In the genomic region with DNA sequence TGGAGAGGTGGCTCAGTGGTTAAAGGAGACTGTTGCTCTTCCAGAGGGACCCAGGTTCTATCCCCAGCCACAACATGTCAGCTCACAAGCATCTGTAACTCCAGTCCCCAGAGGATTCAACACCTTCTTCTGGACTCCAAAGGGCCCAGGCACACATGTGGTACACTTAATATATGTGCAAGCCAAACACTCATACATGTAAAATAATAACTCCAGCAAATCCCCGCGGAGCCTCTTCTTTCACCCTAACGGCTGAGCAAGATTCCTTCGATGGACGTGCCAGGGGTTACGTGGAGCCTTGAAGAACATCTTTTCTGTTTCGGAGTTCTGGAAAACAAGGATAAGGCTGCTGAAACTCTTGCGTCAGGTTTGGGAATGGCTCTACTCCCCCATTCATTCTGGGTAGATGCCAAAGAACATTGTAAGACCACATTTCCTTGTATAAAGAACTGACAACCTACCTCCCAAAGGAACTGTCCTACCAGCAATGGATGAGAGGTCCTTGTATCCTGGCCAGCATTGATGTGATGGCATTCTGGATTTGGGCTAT, we compare ENCODE assay signal across 11 mouse cellular contexts. TPM values are rescaled to one million over a fixed set of nuclear protein-coding genes. Genes with fewer than 3 reads are reported as not detected.
DNase-seq lines count a peak whose midpoint lies in the region; ATAC-seq and TF ChIP-seq lines count a peak whose summit lies in the region.
"Had no signal": no experiment of that assay in that cellular context is flagged by ENCODE, and none has a peak within 500 bp of the region (broad histone marks: within the 10 kb centered on the region; RNA-seq: fewer than 3 reads in every experiment).

No protein-coding gene starts in this region.

- H3K9ac ChIP-seq in lung, embryonic 14.5 days: no peak overlapping the region
- no peak overlapping the region for H3K9ac ChIP-seq in MEL (ENCODE audit: control insufficient read depth, low read depth, low read length, poor library complexity, severe bottlenecking)
- H3K9ac ChIP-seq in intestine, embryonic 16.5 days (ENCODE audit: low read depth, low read length): no peak overlapping the region
- H3K9ac ChIP-seq in midbrain, embryonic 16.5 days (ENCODE audit: low read depth, low read length): no peak overlapping the region
- H3K9ac ChIP-seq: forebrain, embryonic 13.5 days; limb, embryonic 12.5 days had no signal

- H3K27ac ChIP-seq in gastrocnemius, adult 2 months: no peak overlapping the region
- H3K27ac ChIP-seq in lung, embryonic 14.5 days (ENCODE audit: low read depth): peak overlapping the region; percentile 4; the same call in 1 of the 2 replicates
- 0 out of 2 replicates have a peak overlapping the region, but pooled peaks have one; percentile 65 for H3K27ac ChIP-seq in MEL (ENCODE audit: control insufficient read depth, low read depth, low read length)
- peak overlapping the region; percentile 73 for H3K27ac ChIP-seq in intestine, embryonic 16.5 days (ENCODE audit: low read length)
- no peak overlapping the region for H3K27ac ChIP-seq in midbrain, embryonic 16.5 days (ENCODE audit: low read length)
- H3K27ac ChIP-seq: forebrain, embryonic 13.5 days had no signal

- no peak for TF ChIP-seq CTCF in gastrocnemius, adult 2 months (IDR thresholded peaks at IDR 0.05)
- TF ChIP-seq CTCF in lung, embryonic 14.5 days (IDR thresholded peaks at IDR 0.05; ENCODE audit: low read depth): no peak
- TF ChIP-seq CTCF in MEL (IDR thresholded peaks at IDR 0.05 in 2 of 3, conservative IDR thresholded peaks at IDR 0.05 in 1 of 3; ENCODE audit: control insufficient read depth in 1 of 3, insufficient read depth in 1 of 3, low read depth in 2 of 3, low read length in 3 of 3, poor library complexity in 1 of 3, severe bottlenecking in 1 of 3): no peak

- no peak for TF ChIP-seq POLR2A in MEL (IDR thresholded peaks at IDR 0.05; ENCODE audit: control insufficient read depth in 1 of 2, insufficient read depth in 1 of 2, low read depth in 1 of 2, low read length in 2 of 2, poor library complexity in 1 of 2)

- WGBS in lung, embryonic 14.5 days: 60% methylated on average over 8 of the region's 8 CpGs
- WGBS in intestine, embryonic 16.5 days: 71% methylated on average over 8 of the region's 8 CpGs
- 92% methylated on average over 8 of the region's 8 CpGs for WGBS in midbrain, embryonic 16.5 days

- DNase-seq in gastrocnemius, postnatal 25 days: peak; percentile 5
- DNase-seq in gastrocnemius, adult 2 months: no peak
- no peak for DNase-seq in lung, embryonic 14.5 days
- DNase-seq in lung, postnatal 10 days: no peak
- no peak for DNase-seq in MEL (ENCODE audit: low read depth, low spot score)
- no peak for DNase-seq in left cerebral cortex, postnatal 36 days (ENCODE audit: low spot score in 2 of 2)

- no peak for ATAC-seq in lung, embryonic 14.5 days (ENCODE audit: insufficient read depth)
- ATAC-seq in intestine, embryonic 16.5 days: no peak
- ATAC-seq in midbrain, embryonic 16.5 days: no peak

- H3K36me3 ChIP-seq in lung, embryonic 14.5 days (ENCODE audit: insufficient read depth): no peaks in the 10 kb centered on the region
- peaks cover 0 to 19% of the 10 kb centered on the region in 2 experiments; a peak in 2 of 4 replicates for H3K36me3 ChIP-seq in MEL (ENCODE audit: control insufficient read depth in 1 of 2, insufficient read depth in 2 of 2, low read length in 2 of 2)
- H3K36me3 ChIP-seq in intestine, embryonic 16.5 days (ENCODE audit: control insufficient read depth, insufficient read depth, low read length): no peaks in the 10 kb centered on the region
- no peaks in the 10 kb centered on the region for H3K36me3 ChIP-seq in midbrain, embryonic 16.5 days (ENCODE audit: control insufficient read depth, insufficient read depth, low read length)
- H3K36me3 ChIP-seq: limb, embryonic 12.5 days had no signal

- intact Hi-C loops in gastrocnemius, adult 2 months (cut with DNase I): no loop called here
- intact Hi-C loops in left cerebral cortex, postnatal 36 days (cut with DNase I): no loop called here

- no peak for TF ChIP-seq RAD21 in MEL (IDR thresholded peaks at IDR 0.05; ENCODE audit: low read depth, low read length)

- no peak overlapping the region for H3K4me3 ChIP-seq in gastrocnemius, adult 2 months
- no peak overlapping the region for H3K4me3 ChIP-seq in lung, embryonic 14.5 days (ENCODE audit: low read depth, low read length)
- H3K4me3 ChIP-seq in MEL (ENCODE audit: control insufficient read depth in 1 of 2, insufficient read depth in 1 of 2, low read depth in 2 of 2, low read length in 2 of 2): no peak overlapping the region
- H3K4me3 ChIP-seq in intestine, embryonic 16.5 days (ENCODE audit: low read length): no peak overlapping the region
- H3K4me3 ChIP-seq in midbrain, embryonic 16.5 days (ENCODE audit: low read depth, low read length): no peak overlapping the region
- H3K4me3 ChIP-seq: forebrain, embryonic 13.5 days; limb, embryonic 12.5 days had no signal

- peaks cover 17% of the 10 kb centered on the region for H3K4me1 ChIP-seq in lung, embryonic 14.5 days (ENCODE audit: insufficient read depth)
- H3K4me1 ChIP-seq in MEL (ENCODE audit: control insufficient read depth in 1 of 2, insufficient read depth in 2 of 2, low read length in 2 of 2): peaks cover 16 to 30% of the 10 kb centered on the region in 2 experiments
- H3K4me1 ChIP-seq in intestine, embryonic 16.5 days (ENCODE audit: control insufficient read depth, insufficient read depth, low read length): peaks cover 45% of the 10 kb centered on the region
- no peaks in the 10 kb centered on the region for H3K4me1 ChIP-seq in midbrain, embryonic 16.5 days (ENCODE audit: control insufficient read depth, insufficient read depth, low read length)

- H3K79me2 ChIP-seq in MEL (ENCODE audit: control insufficient read depth, insufficient read depth, low read length, poor library complexity): no peaks in the 10 kb centered on the region

- H3K4me2 ChIP-seq in lung, embryonic 14.5 days: no peak overlapping the region
- no peak overlapping the region for H3K4me2 ChIP-seq in intestine, embryonic 16.5 days (ENCODE audit: low read depth, low read length)
- no peak overlapping the region for H3K4me2 ChIP-seq in midbrain, embryonic 16.5 days (ENCODE audit: low read length)
- H3K4me2 ChIP-seq: forebrain, embryonic 13.5 days; midbrain, embryonic 11.5 days had no signal

- no peaks in the 10 kb centered on the region for H3K9me3 ChIP-seq in lung, embryonic 14.5 days (ENCODE audit: low read depth, low read length)
- H3K9me3 ChIP-seq in MEL (replicated peaks; ENCODE audit: insufficient read depth, low read length): no peaks in the 10 kb centered on the region
- H3K9me3 ChIP-seq in intestine, embryonic 16.5 days (ENCODE audit: control insufficient read depth, low read length): no peaks in the 10 kb centered on the region
- no peaks in the 10 kb centered on the region for H3K9me3 ChIP-seq in midbrain, embryonic 16.5 days (replicated peaks; ENCODE audit: control insufficient read depth, low read length, poor library complexity, severe bottlenecking)
- H3K9me3 ChIP-seq: forebrain, embryonic 13.5 days; limb, embryonic 12.5 days had no signal

- H3K27me3 ChIP-seq in lung, embryonic 14.5 days (ENCODE audit: insufficient read depth, low read length): no peaks in the 10 kb centered on the region
- H3K27me3 ChIP-seq in MEL (ENCODE audit: control insufficient read depth in 1 of 2, insufficient read depth in 2 of 2, low read length in 2 of 2): no peaks in the 10 kb centered on the region
- H3K27me3 ChIP-seq in intestine, embryonic 16.5 days (replicated peaks; ENCODE audit: control insufficient read depth, insufficient read depth, low read length): no peaks in the 10 kb centered on the region
- no peaks in the 10 kb centered on the region for H3K27me3 ChIP-seq in midbrain, embryonic 16.5 days (ENCODE audit: control insufficient read depth, insufficient read depth, low read depth, low read length)

- no peak for TF ChIP-seq EP300 in MEL (IDR thresholded peaks at IDR 0.05; ENCODE audit: low read depth in 1 of 2, low read length in 2 of 2)

TF ChIP-seq in MEL, 35 proteins besides CTCF, POLR2A, EP300 and RAD21 (continues in another document):
- no peak for TF ChIP-seq MXI1 (IDR thresholded peaks at IDR 0.05; ENCODE audit: low read depth, low read length)
- no peak for TF ChIP-seq UBTF (IDR thresholded peaks at IDR 0.05; ENCODE audit: borderline replicate concordance, insufficient read depth, low read depth, low read length)
- no peak for TF ChIP-seq CHD1 (IDR thresholded peaks at IDR 0.05; ENCODE audit: low read depth, low read length)
- TF ChIP-seq MAZ (IDR thresholded peaks at IDR 0.05; ENCODE audit: low read depth, low read length): no peak
- no peak for TF ChIP-seq MYC (IDR thresholded peaks at IDR 0.05; ENCODE audit: low read depth, low read length)
- TF ChIP-seq NRF1 (IDR thresholded peaks at IDR 0.05; ENCODE audit: insufficient read depth, low read depth, low read length, poor library complexity, severe bottlenecking): no peak
- no peak for TF ChIP-seq MAFK (IDR thresholded peaks at IDR 0.05; ENCODE audit: borderline replicate concordance, low read depth, low read length)
- TF ChIP-seq SMC3 (IDR thresholded peaks at IDR 0.05; ENCODE audit: low read depth, low read length): no peak
- TF ChIP-seq TCF12 (IDR thresholded peaks at IDR 0.05; ENCODE audit: low read depth, low read length): no peak
- no peak for TF ChIP-seq POLR2AphosphoS2 (IDR thresholded peaks at IDR 0.05; ENCODE audit: low read length)
- no peak for TF ChIP-seq ZKSCAN1 (IDR thresholded peaks at IDR 0.05; ENCODE audit: low read depth, low read length)
- TF ChIP-seq ZC3H11A (IDR thresholded peaks at IDR 0.05; ENCODE audit: low read depth, low read length): no peak
- no peak for TF ChIP-seq MEF2A (IDR thresholded peaks at IDR 0.05; ENCODE audit: extremely low read depth, insufficient replicate concordance, low read depth, low read length, poor library complexity, severe bottlenecking)
- TF ChIP-seq SIN3A (IDR thresholded peaks at IDR 0.05; ENCODE audit: low read length): no peak
- TF ChIP-seq E2F4 (IDR thresholded peaks at IDR 0.05; ENCODE audit: borderline replicate concordance, low read depth, low read length): no peak
- no peak for TF ChIP-seq TBP (IDR thresholded peaks at IDR 0.05; ENCODE audit: low read depth, low read length)
- no peak for TF ChIP-seq MYB (IDR thresholded peaks at IDR 0.05; ENCODE audit: low read depth, low read length)

RNA-seq across cellular contexts. Expression of a gene that starts 25.5 kb away (rescaled TPM):
- 10 to 100 TPM; 10.1 to 14.9 TPM for total RNA-seq in gastrocnemius, postnatal 25 days (2021)
- total RNA-seq in gastrocnemius, adult 2 months (2021): 10 to 100 TPM in 1 of 2 experiments, 1 to 10 TPM in 1; 9.7 to 10.1 TPM
- polyA plus RNA-seq in lung, embryonic 14.5 days (2014; fragmentation: Nextera tagmentation; extraction: Ambion mirVana): 20.8 and 21.9 TPM in 2 replicates
- 93.6 and 98.4 TPM in 2 replicates for total RNA-seq in MEL (2012; rRNA removed)
- polyA plus RNA-seq in MEL (2012; ENCODE audit: insufficient read depth in 1 of 2, insufficient read length in 2 of 2, low read depth in 1 of 2, low replicate concordance in 2 of 2, missing spikeins in 1 of 2): 100 to 1,000 TPM in 1 of 2 experiments, 10 to 100 TPM in 1; 68.5 to 174 TPM
- polyA plus RNA-seq in intestine, embryonic 16.5 days (2015; fragmentation: Nextera tagmentation; extraction: Ambion mirVana): 14.4 and 16.2 TPM in 2 replicates
- 10 to 100 TPM; 23.9 to 28.3 TPM for total RNA-seq in left cerebral cortex, postnatal 36 days (2021)
- polyA plus RNA-seq in midbrain, embryonic 16.5 days (2015; fragmentation: Nextera tagmentation; extraction: Ambion mirVana): 3.1 and 3.6 TPM in 2 replicates

Comparison
In these comparisons a context has a peak if more than half of its experiments do, and no peak if none do; other contexts are left out.
1. H3K27ac ChIP-seq: peak in lung, embryonic 14.5 days (single experiment), MEL (single experiment) and intestine, embryonic 16.5 days (single experiment); none in gastrocnemius, adult 2 months (single experiment) and midbrain, embryonic 16.5 days (single experiment).